Mouse (Mus musculus): Measurements from ENCODE around the gene Id1. TPM values are rescaled to one million over a fixed set of nuclear protein-coding genes. Genes with fewer than 3 reads are reported as not detected.

The Id1 gene
- total and polyA plus RNA-seq, 3 experiments: 0.93 TPM; not detected in 2

GRCm38 (mm10) chr2:152738341-152738740 is 2.3 kb downstream of the Id1 start:
- in situ Hi-C loops (cut with MboI; ENCODE audit: low pct_ligation_motif_present, low pct_unique_long_range_greater_than_20kb, low sequenced_read_pairs): loop anchor here (5.0 kb wide), 1 partner anchor 36 kb away; no protein-coding TSS in a partner anchor

GRCm38 (mm10) chr2:152739031-152739841 is 3.2 kb downstream of the Id1 start:
- in situ Hi-C loops (cut with MboI; ENCODE audit: low pct_ligation_motif_present, low pct_unique_long_range_greater_than_20kb, low sequenced_read_pairs): loop anchor here (5.0 kb wide), 1 partner anchor 37 kb away; no protein-coding TSS in a partner anchor
- no peak overlapping the region for H3K27ac ChIP-seq (ENCODE audit: insufficient read depth, low read depth)
- no peaks in the 10 kb centered on the region for H3K36me3 ChIP-seq (replicated peaks in 1 of 2; ENCODE audit: control insufficient read depth in 1 of 2, insufficient read depth in 1 of 2, low read length in 1 of 2)
- peaks cover 57% of the 10 kb centered on the region for H3K27me3 ChIP-seq (replicated peaks)
- H3K4me3 ChIP-seq (replicated peaks in 1 of 3; ENCODE audit: low read depth in 2 of 3, low read length in 2 of 3, poor library complexity in 1 of 3): peak overlapping the region in 1 of 3 experiments; percentile 13
- dilution Hi-C loops (cut with MboI; ENCODE audit: extremely low pct_ligation_motif_present, extremely low pct_unique_long_range_greater_than_20kb, low sequenced_read_pairs): no loop called here
- no peak for DNase-seq (ENCODE audit: extremely low read depth)
- H3K9me3 ChIP-seq (replicated peaks; ENCODE audit: low read length): peaks cover 6% of the 10 kb centered on the region
- H3K9ac ChIP-seq (ENCODE audit: insufficient read depth, low read depth): no peak overlapping the region
- H3K4me1 ChIP-seq (ENCODE audit: control insufficient read depth in 1 of 2, insufficient read depth in 2 of 2): peaks cover 0 to 13% of the 10 kb centered on the region in 2 experiments; a peak in 2 of 4 replicates
- peak overlapping the region; percentile 79 for H3K4me2 ChIP-seq (ENCODE audit: insufficient read depth, low read depth, poor library complexity, severe bottlenecking)
- TF ChIP-seq TCF12 (IDR thresholded peaks at IDR 0.05; ENCODE audit: low read depth, low read length) (0 out of 2 replicates have a peak, but pooled peaks have one; percentile 17), GABPA (IDR thresholded peaks at IDR 0.05; ENCODE audit: insufficient replicate concordance, low read depth, low read length) (no peak), EP300 (IDR thresholded peaks at IDR 0.05; ENCODE audit: low read length) (no peak)
- no peaks in the 10 kb centered on the region for H3K79me2 ChIP-seq (replicated peaks; ENCODE audit: control insufficient read depth, extremely low read depth, insufficient read depth, poor library complexity, severe bottlenecking)

More at GRCm38 (mm10) chr2:152738341-152738740, 2.3 kb downstream of the Id1 start:
- Histone ChIP-seq H3K9me3 (replicated peaks; ENCODE audit: low read length) (peaks cover 6% of the 10 kb centered on the region), H3K36me3 (replicated peaks in 1 of 2; ENCODE audit: control insufficient read depth in 1 of 2, insufficient read depth in 1 of 2, low read length in 1 of 2) (no peaks in the 10 kb centered on the region), H3K4me3 (replicated peaks in 1 of 3; ENCODE audit: low read depth in 2 of 3, low read length in 2 of 3, poor library complexity in 1 of 3) (no peak overlapping the region), H3K4me1 (ENCODE audit: control insufficient read depth in 1 of 2, insufficient read depth in 2 of 2) (peaks cover 0 to 12% of the 10 kb centered on the region in 2 experiments; a peak in 2 of 4 replicates), H3K4me2 (ENCODE audit: insufficient read depth, low read depth, poor library complexity, severe bottlenecking) (no peak overlapping the region), H3K27me3 (replicated peaks) (peaks cover 57% of the 10 kb centered on the region), H3K9ac (ENCODE audit: insufficient read depth, low read depth) (no peak overlapping the region), H3K79me2 (replicated peaks; ENCODE audit: control insufficient read depth, extremely low read depth, insufficient read depth, poor library complexity, severe bottlenecking) (no peaks in the 10 kb centered on the region), H3K27ac (ENCODE audit: insufficient read depth, low read depth) (no peak overlapping the region)
- no peak for DNase-seq (ENCODE audit: extremely low read depth)
- dilution Hi-C loops (cut with MboI; ENCODE audit: extremely low pct_ligation_motif_present, extremely low pct_unique_long_range_greater_than_20kb, low sequenced_read_pairs): no loop called here
- TF ChIP-seq USF2 (conservative IDR thresholded peaks at IDR 0.05; ENCODE audit: low read depth, low read length) (no peak), E2F4 (IDR thresholded peaks at IDR 0.05; ENCODE audit: insufficient replicate concordance, low read depth, low read length) (no peak), SMC3 (IDR thresholded peaks at IDR 0.05; ENCODE audit: low read depth, low read length) (no peak), CTCF (conservative IDR thresholded peaks at IDR 0.05 in 1 of 2, IDR thresholded peaks at IDR 0.05 in 1 of 2; ENCODE audit: low read depth in 2 of 2, low read length in 2 of 2) (no peak), ETS1 (conservative IDR thresholded peaks at IDR 0.05; ENCODE audit: low read depth, low read length) (no peak), UBTF (IDR thresholded peaks at IDR 0.05; ENCODE audit: low read depth, low read length) (no peak), KAT2A (IDR thresholded peaks at IDR 0.05; ENCODE audit: insufficient replicate concordance, low read length) (no peak), BHLHE40 (IDR thresholded peaks at IDR 0.05; ENCODE audit: low read depth, low read length) (no peak), JUN (IDR thresholded peaks at IDR 0.05; ENCODE audit: insufficient read depth, low read depth, low read length) (no peak)
